Mouse (Mus musculus) liver, embryonic 13.5 days (tissue): ENCODE measurements around the gene Ism2. TPM values are rescaled to one million over a fixed set of nuclear protein-coding genes. Genes with fewer than 3 reads are reported as not detected.
"Not testable (repeated sequence)": the region's sequence is repeated elsewhere in the genome, so short reads cannot be mapped to it uniquely, and the experiment has no call there.

Experiments used
- ATAC-seq: fragments of 200-750 bp; cut with Nextera tagmentation; 2 replicates; pipeline ENCODE4 v1.8.0; 2017; ENCODE audit warnings: low read depth, mild to moderate bottlenecking, moderate number of reproducible peaks, moderate library complexity
- DNase-seq: peaks from one replicate; pipeline ENCODE4 v3.0.0; 2022
- H3K27ac ChIP-seq: fragments of 300-500 bp; sonication (generic); 2 replicates; pipeline ENCODE4 v1.5.1; 2015; ENCODE audit warnings: moderate library complexity, mild to moderate bottlenecking, inconsistent platforms
- H3K27me3 ChIP-seq: fragments of 300-500 bp; sonication (generic); 2 replicates; pipeline ENCODE4 v1.6.1; 2015; ENCODE audit warnings: mild to moderate bottlenecking, inconsistent platforms
- H3K36me3 ChIP-seq: fragments of 300-500 bp; sonication (generic); 2 replicates; pipeline ENCODE4 v1.6.1; 2015; ENCODE audit warnings: mild to moderate bottlenecking, inconsistent platforms
- H3K4me1 ChIP-seq: fragments of 300-500 bp; sonication (generic); replicated peaks from 2 replicates; pipeline ENCODE4 v1.6.1; 2015; ENCODE audit warnings: inconsistent platforms
- H3K4me2 ChIP-seq: fragments of 300-500 bp; sonication (generic); 2 replicates; pipeline ENCODE4 v1.6.1; 2015; ENCODE audit warnings: inconsistent platforms, mild to moderate bottlenecking, moderate library complexity
- H3K4me3 ChIP-seq: fragments of 300-500 bp; sonication (generic); replicated peaks from 2 replicates; pipeline ENCODE4 v1.5.1; 2015; ENCODE audit warnings: mild to moderate bottlenecking, inconsistent platforms
- H3K9ac ChIP-seq: fragments of 300-500 bp; sonication (generic); 2 replicates; pipeline ENCODE4 v1.6.1; 2015; ENCODE audit warnings: mild to moderate bottlenecking, inconsistent platforms
- H3K9me3 ChIP-seq: fragments of 300-500 bp; sonication (generic); replicated peaks from 2 replicates; pipeline ENCODE4 v1.6.1; 2016; ENCODE audit warnings: inconsistent platforms
- WGBS: fragments of 180-500 bp; shearing (Covaris S2); methylation state at CpG from one replicate; pipeline ENCODE4 v1.1.7; 2015; ENCODE audit not compliant: insufficient replicate concordance; 5-methylcytosine and 5-hydroxymethylcytosine counted together
- polyA plus RNA-seq: library from polyadenylated mRNA; unstranded; fragments of >200 nt; fragmentation: Nextera tagmentation; extraction: Ambion mirVana; gene quantifications from 2 replicates; pipeline ENCODE4 v1.2.1, GENCODE M21; 2015

Gene Ism2
- polyA plus RNA-seq, 1 experiment from 2014 or later: 0.30 TPM

DNA sequence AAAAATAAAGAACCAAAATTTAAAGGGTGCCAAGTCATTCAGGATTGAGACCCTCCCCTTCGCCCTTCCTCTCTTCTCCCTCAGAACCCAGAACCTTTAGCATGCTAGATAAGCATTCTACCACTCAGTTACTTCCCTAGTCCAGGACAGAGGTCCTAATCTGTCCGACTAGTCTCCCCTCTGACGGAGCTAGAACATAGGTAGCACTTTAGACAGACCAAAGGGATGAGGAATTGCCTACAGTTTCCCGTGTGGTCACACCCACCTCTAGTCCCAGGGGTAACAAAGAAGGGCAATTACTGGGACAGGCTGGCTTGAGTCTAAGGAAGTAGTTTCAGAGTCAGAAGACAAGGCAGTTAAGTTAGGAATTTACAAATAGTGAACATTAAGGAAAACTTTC lies 28.5 kb upstream of the Ism2 start:
- ATAC-seq: no peak
- Histone ChIP-seq H3K4me1 (peaks cover 19% of the 10 kb centered on the region; the same call in 1 of the 2 replicates), H3K9ac (no peak overlapping the region), H3K9me3 (no peaks in the 10 kb centered on the region), H3K4me2 (no peak overlapping the region), H3K27ac (no peak overlapping the region), H3K27me3 (no peaks in the 10 kb centered on the region), H3K4me3 (no peak overlapping the region), H3K36me3 (peaks cover 3% of the 10 kb centered on the region; the same call in 1 of the 2 replicates)
- 27% methylated on average over 4 of the region's 4 CpGs for WGBS
- no peak for DNase-seq

GRCm38 (mm10) chr12:87327610-87328009 lies 28.1 kb upstream of the Ism2 start:
- DNase-seq: no peak
- H3K4me1 ChIP-seq: peaks cover 19% of the 10 kb centered on the region; the same call in 1 of the 2 replicates
- H3K4me2 ChIP-seq: no peak overlapping the region
- 29% methylated on average over 7 of the region's 7 CpGs for WGBS
- no peaks in the 10 kb centered on the region for H3K9me3 ChIP-seq
- H3K27me3 ChIP-seq: no peaks in the 10 kb centered on the region
- peaks cover 3% of the 10 kb centered on the region; the same call in 1 of the 2 replicates for H3K36me3 ChIP-seq
- H3K27ac ChIP-seq: peak overlapping the region; percentile 7; the same call in 1 of the 2 replicates
- no peak overlapping the region for H3K9ac ChIP-seq
- no peak overlapping the region for H3K4me3 ChIP-seq
- no peak for ATAC-seq

DNA sequence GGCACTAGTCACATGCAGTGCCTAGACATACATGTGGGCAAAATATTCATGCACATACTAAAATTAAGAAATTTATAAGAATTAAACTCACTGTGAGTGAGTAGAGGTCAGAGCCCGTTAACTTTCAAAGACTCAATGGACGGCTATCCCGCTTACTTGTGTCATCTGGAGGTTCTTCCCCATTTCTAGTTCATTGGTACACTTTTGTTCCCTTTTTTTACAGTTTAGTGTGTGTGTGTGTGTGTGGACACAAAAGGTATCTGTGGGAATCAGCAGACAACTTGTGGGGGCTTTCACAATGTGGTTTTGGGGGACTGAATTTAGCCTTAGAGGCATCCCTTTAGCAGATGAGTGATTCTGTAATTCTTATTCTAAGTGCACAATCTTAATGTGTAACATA lies 25.9 kb upstream of the Ism2 start:
- WGBS: 72% methylated on average over 3 of the region's 3 CpGs
- no peak overlapping the region for H3K4me3 ChIP-seq
- DNase-seq (no peak), ATAC-seq (no peak)
- H3K9ac ChIP-seq: no peak overlapping the region
- no peak overlapping the region for H3K4me2 ChIP-seq
- peaks cover 5% of the 10 kb centered on the region; the same call in 1 of the 2 replicates for H3K36me3 ChIP-seq
- no peaks in the 10 kb centered on the region for H3K27me3 ChIP-seq
- H3K4me1 ChIP-seq: peaks cover 12% of the 10 kb centered on the region; the same call in 1 of the 2 replicates
- H3K9me3 ChIP-seq: no peaks in the 10 kb centered on the region
- H3K27ac ChIP-seq: no peak overlapping the region

- Histone ChIP-seq H3K9ac (no peak overlapping the region), H3K4me3 (no peak overlapping the region), H3K9me3 (no peaks in the 10 kb centered on the region), H3K36me3 (peaks cover 2% of the 10 kb centered on the region; the same call in 1 of the 2 replicates), H3K4me2 (no peak overlapping the region), H3K27ac (no peak overlapping the region), H3K4me1 (no peaks in the 10 kb centered on the region), H3K27me3 (no peaks in the 10 kb centered on the region)
- 79% methylated on average over 3 of the region's 3 CpGs for WGBS
- ATAC-seq (no peak), DNase-seq (no peak)
Measured at GRCm38 (mm10) chr12:87319229-87319628, 19.7 kb upstream of the Ism2 start.

DNA sequence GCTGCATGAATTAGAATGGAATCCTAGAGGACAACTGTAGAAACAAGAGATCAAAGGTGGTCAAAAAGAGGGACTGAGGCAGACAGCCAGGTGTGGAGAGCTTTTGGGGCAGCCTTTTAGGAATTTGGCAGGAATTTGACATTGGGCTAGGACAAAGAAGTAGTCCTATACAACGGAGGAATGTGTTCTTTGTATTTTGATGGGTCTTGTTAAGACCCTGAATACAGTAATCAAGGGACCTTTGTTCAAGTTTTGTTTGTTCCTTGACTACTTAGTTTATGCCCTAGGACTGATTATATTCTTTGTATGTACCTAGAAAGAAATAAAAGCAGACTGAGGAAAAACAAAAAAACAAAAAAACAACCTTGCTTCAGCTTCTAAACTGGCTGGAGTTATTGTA lies 18.4 kb upstream of the Ism2 start:
- no peaks in the 10 kb centered on the region for H3K4me1 ChIP-seq
- no peak overlapping the region for H3K4me3 ChIP-seq
- no peak overlapping the region for H3K27ac ChIP-seq
- no peak for DNase-seq
- no peaks in the 10 kb centered on the region for H3K9me3 ChIP-seq
- H3K4me2 ChIP-seq: no peak overlapping the region
- H3K27me3 ChIP-seq: no peaks in the 10 kb centered on the region
- 0 out of 2 replicates have a peak, but pooled peaks cover 2% of the 10 kb centered on the region for H3K36me3 ChIP-seq
- WGBS: 73% methylated on average over 1 of the region's 1 CpGs
- no peak overlapping the region for H3K9ac ChIP-seq
- no peak for ATAC-seq

- peaks cover 28% of the 10 kb centered on the region for H3K36me3 ChIP-seq
- no peak for DNase-seq
- H3K9ac ChIP-seq: no peak overlapping the region
- H3K27ac ChIP-seq: no peak overlapping the region
- H3K4me1 ChIP-seq: no peaks in the 10 kb centered on the region
- H3K9me3 ChIP-seq: no peaks in the 10 kb centered on the region
- 75% methylated on average over 2 of the region's 2 CpGs for WGBS
- no peaks in the 10 kb centered on the region for H3K27me3 ChIP-seq
- no peak overlapping the region for H3K4me2 ChIP-seq
- no peak overlapping the region for H3K4me3 ChIP-seq
- no peak for ATAC-seq
Measured at GRCm38 (mm10) chr12:87313098-87313497, 13.6 kb upstream of the Ism2 start.

GRCm38 (mm10) chr12:87306584-87306844 lies 7.0 kb upstream of the Ism2 start:
- H3K27me3 ChIP-seq, DNase-seq, H3K4me1 ChIP-seq, H3K9ac ChIP-seq, H3K9me3 ChIP-seq, ATAC-seq, H3K27ac ChIP-seq, H3K4me3 ChIP-seq, H3K4me2 ChIP-seq: not testable (repeated sequence)
- 77% methylated on average over 4 of the region's 4 CpGs for WGBS
- H3K36me3 ChIP-seq: peaks cover 19% of the 10 kb centered on the region

DNA sequence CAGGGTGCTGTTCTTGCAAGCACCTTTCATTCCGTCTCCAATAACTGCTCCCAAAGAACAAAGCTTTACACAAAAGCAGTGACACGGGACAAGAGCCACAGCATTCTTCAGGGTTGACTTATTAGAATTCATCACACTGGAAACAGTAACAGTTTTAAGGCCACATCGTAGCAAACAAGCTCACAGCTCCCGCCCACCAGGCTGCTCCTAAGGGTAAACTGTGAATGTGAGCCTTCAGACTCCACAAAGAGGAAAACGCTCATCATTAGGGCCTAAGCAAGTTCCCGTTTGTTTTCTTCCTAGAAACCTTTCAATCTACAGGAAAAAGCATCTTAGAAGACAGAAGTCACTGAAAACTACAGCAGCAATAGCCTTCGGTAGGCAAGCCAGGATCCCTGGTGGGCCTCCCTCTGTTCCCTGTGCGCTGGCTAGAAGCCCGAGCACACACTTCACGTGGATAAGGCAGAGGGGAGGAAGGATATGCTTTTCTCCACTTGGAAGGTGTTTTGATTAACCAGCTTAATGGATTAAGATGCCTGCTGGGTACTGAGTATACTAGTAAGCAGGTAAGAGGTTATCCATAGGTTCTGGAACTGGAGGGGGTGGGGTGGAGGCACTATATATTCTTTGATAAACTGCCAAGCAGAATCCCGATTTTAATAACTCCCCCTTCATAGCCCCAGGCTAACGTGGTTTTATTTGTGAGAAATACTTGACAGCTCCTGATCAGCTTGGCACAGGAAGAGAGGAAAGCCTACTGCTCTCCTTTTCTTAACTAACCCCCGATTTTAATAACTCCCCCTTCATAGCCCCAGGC lies 6.5 kb upstream of the Ism2 start:
- no peak for ATAC-seq
- H3K4me1 ChIP-seq: no peaks in the 10 kb centered on the region
- H3K27ac ChIP-seq: no peak overlapping the region
- DNase-seq: no peak
- peaks cover 14% of the 10 kb centered on the region for H3K27me3 ChIP-seq
- H3K9ac ChIP-seq: no peak overlapping the region
- peaks cover 19% of the 10 kb centered on the region for H3K36me3 ChIP-seq
- H3K9me3 ChIP-seq: no peaks in the 10 kb centered on the region
- 47% methylated on average over 13 of the region's 13 CpGs for WGBS
- no peak overlapping the region for H3K4me2 ChIP-seq
- H3K4me3 ChIP-seq: no peak overlapping the region

DNA sequence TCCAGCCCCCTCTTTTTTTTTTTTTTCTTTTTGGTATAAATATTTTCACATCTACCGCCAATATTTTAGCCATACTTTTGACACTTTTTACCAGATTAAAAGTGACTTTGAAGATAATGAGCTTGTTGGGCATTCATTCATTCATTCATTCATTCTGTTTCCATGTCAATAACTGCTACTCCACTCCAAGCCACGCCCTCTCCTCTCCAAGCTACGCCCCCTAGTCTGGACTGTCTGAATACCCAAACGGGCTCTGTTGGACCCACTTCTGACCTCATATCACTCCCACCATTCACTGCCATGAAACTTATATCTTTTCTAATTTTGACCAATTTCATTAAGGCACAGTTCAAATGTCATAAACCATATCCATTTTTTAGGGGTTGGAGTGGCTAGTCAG lies 1.7 kb upstream of the Ism2 start:
- Histone ChIP-seq H3K36me3 (no peaks in the 10 kb centered on the region), H3K4me2 (no peak overlapping the region), H3K4me3 (no peak overlapping the region), H3K9ac (no peak overlapping the region), H3K27me3 (peaks cover 46% of the 10 kb centered on the region), H3K9me3 (no peaks in the 10 kb centered on the region), H3K27ac (no peak overlapping the region), H3K4me1 (peaks cover 17% of the 10 kb centered on the region)
- 37% methylated on average over 4 of the region's 4 CpGs for WGBS
- ATAC-seq: no peak
- no peak for DNase-seq

DNA sequence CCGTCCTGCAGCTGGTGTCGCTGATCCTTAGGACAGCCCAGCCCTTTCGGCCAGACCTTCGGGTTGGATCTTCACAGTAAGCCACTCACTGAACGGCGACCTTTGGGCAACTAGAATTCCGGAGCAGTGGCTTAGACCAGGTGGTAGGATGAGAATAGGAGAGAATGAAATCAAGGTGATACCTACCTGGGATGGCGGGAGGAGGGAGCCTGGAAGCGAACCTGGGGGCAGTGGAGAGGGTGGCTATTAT lies 861 bp upstream of the Ism2 start:
- WGBS: 3% methylated on average over 9 of the region's 9 CpGs
- Histone ChIP-seq H3K4me3 (peak overlapping the region; percentile 68), H3K4me1 (peaks cover 17% of the 10 kb centered on the region), H3K9me3 (no peaks in the 10 kb centered on the region), H3K36me3 (no peaks in the 10 kb centered on the region), H3K27me3 (peaks cover 46% of the 10 kb centered on the region), H3K4me2 (peak overlapping the region; percentile 83), H3K9ac (peak overlapping the region; percentile 67; the same call in 1 of the 2 replicates), H3K27ac (no peak overlapping the region)
- peak; percentile 32; the same call in 1 of the 2 replicates for ATAC-seq
- no peak for DNase-seq

DNA sequence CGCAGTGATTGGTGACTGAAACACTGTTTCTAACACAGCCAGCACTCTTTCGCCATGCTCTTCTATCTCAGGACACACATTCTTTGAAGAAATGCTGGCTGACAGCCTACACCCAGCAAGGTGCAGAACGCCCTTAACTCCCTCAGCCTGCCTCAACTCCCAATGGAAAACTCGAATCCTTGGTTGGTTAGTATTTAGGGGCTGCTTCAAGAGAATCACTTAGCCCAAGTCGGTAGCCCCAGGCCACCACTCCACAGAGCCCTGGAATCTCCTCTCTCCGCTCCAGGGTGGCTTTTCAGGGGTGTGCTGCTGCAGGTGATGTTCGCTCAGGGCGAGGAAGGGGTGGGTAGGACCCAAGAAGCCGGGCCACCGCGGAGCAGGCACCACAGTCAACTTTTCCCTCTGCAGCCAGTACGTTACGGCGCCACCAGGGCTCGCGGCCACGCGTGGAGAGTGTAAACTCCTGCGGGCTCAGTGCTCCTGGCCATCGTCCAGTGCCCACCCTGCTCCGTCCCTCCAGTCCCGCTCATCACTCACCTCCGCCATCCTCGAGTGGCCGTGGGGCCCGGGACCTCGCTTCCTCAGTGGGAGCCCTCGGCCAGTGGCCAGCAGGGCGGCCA lies 358 bp downstream of the Ism2 start:
- 15% methylated on average over 29 of the region's 29 CpGs for WGBS
- no peaks in the 10 kb centered on the region for H3K9me3 ChIP-seq
- DNase-seq (no peak), ATAC-seq (peak; percentile 35; the same call in 1 of the 2 replicates)
- no peaks in the 10 kb centered on the region for H3K36me3 ChIP-seq
- H3K27me3 ChIP-seq: peaks cover 46% of the 10 kb centered on the region
- peaks cover 17% of the 10 kb centered on the region for H3K4me1 ChIP-seq
- no peak overlapping the region for H3K27ac ChIP-seq
- H3K4me2 ChIP-seq: peak overlapping the region; percentile 83
- peak overlapping the region; percentile 67 for H3K9ac ChIP-seq
- peak overlapping the region; percentile 68 for H3K4me3 ChIP-seq

GRCm38 (mm10) chr12:87293934-87294333 lies 5.6 kb downstream of the Ism2 start:
- WGBS: 66% methylated on average over 6 of the region's 6 CpGs
- H3K27ac ChIP-seq: no peak overlapping the region
- H3K27me3 ChIP-seq: peaks cover 12% of the 10 kb centered on the region
- no peak overlapping the region for H3K4me2 ChIP-seq
- H3K4me1 ChIP-seq: no peaks in the 10 kb centered on the region
- no peak overlapping the region for H3K9ac ChIP-seq
- H3K9me3 ChIP-seq: no peaks in the 10 kb centered on the region
- no peak for ATAC-seq
- H3K36me3 ChIP-seq: no peaks in the 10 kb centered on the region
- DNase-seq: no peak
- no peak overlapping the region for H3K4me3 ChIP-seq
